Mouse (Mus musculus): ENCODE measurements at regions not wholly inside any gene's neighbourhood (a gene's known extent, or its start where the extent isn't known, plus 50 kb on each side); places are given as distances from the start of the nearest gene placed in this dataset.
"Not testable (repeated sequence)": the region's sequence is repeated elsewhere in the genome, so short reads cannot be mapped to it uniquely, and the experiment has no call there.

- peak; percentile 15 for DNase-seq
Observed at GRCm38 (mm10) chrX:50675356-50675755, 165.5 kb upstream of the Stk26 start.

DNA sequence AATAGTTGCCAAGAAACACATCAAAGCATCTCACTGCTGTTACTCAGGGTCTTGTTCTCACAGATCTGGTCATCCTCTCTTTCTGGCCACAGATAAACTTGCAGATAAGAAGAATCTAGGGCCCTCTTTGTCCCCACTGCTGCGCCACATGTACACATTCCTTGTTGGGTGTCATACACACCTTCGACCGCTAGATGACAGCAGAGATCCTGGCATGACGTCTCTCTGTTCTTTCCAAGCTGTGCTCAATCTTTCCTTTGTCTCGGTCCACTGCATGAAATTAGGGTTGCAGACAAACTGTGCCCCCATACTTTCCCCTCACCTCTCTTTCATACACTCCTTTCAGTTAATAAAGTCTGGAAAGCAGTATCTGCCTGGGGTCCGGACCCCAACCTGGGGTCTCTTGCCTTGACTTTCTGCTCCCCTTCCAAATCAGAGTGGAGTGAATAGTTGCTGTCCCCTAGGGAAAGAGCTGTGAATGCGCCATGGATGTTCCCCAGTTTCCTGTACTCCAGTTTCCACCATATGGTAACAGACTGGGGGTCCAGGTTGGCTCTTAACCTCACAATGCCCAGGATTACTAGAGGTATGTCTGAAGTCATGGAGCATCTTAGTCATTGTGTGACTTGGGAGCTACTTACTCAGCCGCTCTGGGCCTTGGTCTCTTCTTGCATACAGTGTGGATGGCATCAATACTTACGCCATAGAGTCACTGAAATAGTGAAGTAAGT is 182.8 kb upstream of the Stk26 start:
- peak; percentile 31 for DNase-seq

DNA sequence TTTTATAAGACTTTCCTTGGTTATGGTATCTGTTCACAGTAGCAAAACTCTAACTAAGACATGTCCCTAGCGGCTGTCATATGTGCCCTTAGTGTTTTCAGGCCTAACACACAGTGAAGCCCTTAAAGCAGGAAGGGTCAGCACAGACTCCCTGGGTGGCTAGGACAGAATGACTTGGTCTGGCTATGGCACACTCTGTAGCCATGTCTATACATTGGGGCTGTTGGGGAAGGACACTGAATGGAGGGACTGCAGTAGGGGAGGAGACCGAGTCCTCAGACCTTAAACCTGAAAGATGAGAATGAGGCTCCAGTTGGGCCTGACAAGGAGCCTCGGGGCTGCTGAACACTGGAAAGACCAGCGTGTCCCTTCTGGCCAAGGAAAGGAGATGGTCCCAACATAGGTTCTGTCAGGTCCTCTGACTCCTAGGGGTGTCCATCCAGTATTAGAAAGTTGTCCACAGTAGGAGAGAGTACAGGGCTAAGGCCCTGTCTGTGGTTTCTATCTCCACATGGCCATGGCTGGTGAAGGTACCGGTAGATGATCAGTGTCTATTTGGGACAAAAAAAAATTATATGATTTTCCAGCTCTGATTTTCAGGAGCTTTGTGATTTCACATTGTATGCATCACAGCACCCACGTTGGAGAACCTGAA is 183.5 kb upstream of the Stk26 start:
- no peak for DNase-seq

GRCm38 (mm10) chrX:50655380-50655779 is 185.5 kb upstream of the Stk26 start:
- DNase-seq = not testable (repeated sequence)

DNA sequence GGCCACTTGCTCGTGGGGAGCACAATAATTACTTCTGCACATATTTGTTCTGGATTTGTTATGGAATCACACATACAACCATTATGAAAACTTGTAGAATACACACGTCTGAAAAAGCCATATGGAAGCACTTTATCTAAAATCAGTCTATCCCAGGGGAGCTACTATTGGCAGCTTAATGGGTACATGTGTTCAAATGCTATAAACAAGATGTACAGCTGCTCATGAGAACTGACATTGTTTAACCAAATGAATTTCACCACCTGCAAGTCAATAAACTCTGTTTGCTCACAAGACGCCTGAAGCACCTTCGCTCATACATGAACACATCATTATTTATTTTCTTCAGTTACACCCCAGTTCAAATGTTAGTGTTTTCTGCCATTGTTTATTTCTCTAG is 199.5 kb upstream of the Stk26 start:
- DNase-seq = no peak

DNA sequence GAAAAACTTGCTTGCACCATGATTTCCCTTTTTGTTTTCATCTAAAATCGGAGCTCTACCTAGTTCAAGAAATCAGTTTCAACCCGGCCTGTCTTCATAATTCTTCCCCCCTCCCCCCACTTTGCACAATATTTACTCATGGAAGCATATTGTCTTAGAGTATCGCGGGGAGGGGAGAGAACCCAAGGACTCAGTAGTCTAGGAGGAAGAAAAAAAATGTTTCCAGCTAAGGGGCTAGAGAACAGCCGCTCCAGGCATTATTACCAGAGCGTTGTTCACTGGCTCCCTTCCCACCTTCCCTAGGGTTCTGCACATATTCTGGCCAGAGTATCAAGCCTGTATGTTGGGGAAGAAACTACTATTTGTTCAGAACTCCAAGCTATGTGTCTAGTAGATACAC is 205.2 kb upstream of the Stk26 start:
- DNase-seq = no peak

- peak; percentile 89 for DNase-seq
Observed at GRCm38 (mm10) chrX:50634842-50635615, 205.8 kb upstream of the Stk26 start.

DNA sequence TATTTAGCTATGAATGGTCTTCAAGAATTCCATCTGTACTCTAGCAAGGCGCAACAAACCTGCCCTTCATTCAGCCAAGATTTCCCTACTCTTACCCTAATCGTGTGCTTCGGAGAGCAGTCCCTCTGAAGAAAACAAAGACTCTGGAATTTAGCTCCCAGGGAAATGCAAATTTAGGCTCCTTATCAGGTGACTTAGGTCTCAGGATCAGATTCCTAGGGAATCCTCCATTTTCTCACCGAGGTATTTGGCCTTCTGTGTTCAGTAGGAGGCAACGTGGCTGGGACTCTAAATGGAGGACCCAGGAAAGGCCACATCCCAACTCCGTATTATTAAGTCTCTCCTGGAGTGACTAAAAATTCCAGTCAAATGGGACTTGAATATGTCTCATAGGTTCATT is 204.2 kb upstream of the Olfr1324 start:
- no peak for DNase-seq

DNA sequence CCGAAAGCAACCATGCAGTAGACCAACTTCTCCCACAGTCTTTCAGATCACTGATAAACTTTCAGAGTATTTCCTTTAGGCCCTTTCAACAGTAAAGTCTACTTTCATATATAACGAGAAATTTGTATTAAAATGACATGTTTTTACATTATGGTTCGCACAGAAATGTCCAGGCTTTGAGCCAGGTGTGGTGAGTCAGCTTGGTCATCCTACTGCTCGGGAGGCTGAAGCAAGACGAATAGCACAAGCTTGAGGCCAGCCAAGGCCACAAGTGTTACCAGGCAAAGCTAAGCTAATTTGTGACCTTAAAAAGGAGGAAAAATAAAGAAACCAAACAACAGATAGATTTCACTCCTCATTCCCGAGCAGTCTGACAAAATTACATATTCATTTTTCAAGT is 197.0 kb upstream of the Olfr1324 start:
- no peak for DNase-seq

- DNase-seq = no peak
Observed at GRCm38 (mm10) chrX:50622984-50623455, 194.7 kb upstream of the Olfr1324 start.

DNA sequence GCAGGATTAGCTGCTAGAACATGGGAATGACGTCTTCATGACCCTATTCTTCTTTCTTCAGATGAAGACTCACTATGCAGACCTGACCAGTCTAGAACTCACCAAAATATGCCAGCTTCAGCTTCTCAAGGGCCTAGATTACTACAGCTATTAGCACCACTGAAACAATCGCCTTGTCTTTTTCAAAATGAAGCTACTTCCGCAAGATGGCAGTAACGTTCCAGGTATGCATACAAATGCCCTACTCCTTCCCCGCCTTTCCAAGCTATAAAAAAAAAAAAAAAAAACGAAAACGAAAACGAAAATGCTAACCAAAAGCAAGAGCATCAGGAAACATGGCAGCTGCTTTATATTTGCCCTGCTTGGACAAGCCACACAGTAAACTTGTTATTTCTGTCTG is 192.6 kb upstream of the Olfr1324 start:
- no peak for DNase-seq

DNA sequence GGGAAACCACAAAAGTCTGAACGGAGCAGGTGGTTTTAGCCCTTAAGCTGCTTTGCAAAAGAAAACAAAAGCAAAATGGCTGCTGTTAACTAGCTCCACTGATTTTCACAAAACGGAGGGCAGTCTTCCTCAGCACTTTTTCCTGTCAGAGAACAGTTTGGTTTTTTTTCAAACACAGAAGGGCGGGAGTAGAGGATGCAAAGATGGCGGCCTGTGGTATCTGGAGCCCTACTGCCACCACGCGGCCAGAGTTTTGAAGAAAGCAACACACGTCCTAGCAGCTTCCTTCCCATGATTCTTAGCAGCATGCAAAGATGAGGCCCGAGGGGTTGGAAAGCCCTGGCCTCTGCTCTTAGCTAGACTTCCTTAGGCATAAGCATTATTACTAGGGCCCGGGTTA is 191.6 kb upstream of the Olfr1324 start:
- no peak for DNase-seq

DNA sequence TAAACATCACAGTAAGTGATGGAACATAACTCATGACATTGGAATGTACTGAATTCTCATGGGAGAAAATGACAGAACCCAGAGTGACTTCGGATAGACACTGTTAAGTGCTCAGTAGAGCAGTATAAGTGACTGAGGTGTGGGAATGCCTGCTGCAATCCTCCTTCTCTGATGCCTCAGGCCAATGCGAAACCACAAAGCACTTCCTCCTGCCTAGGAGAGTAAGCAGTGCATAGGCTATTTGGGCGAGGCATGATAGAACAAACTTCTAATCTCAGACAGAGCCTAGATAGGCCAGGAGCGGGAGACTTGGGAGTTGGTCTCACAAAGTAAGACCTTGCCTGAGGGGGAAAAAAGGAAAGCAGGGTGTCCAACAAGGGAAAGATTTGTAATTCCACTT is 190.6 kb upstream of the Olfr1324 start:
- DNase-seq = no peak

GRCm38 (mm10) chrX:50616920-50617319 is 188.6 kb upstream of the Olfr1324 start:
- not testable (repeated sequence) for DNase-seq

GRCm38 (mm10) chrX:50614874-50615273 is 186.6 kb upstream of the Olfr1324 start:
- DNase-seq = not testable (repeated sequence)

DNA sequence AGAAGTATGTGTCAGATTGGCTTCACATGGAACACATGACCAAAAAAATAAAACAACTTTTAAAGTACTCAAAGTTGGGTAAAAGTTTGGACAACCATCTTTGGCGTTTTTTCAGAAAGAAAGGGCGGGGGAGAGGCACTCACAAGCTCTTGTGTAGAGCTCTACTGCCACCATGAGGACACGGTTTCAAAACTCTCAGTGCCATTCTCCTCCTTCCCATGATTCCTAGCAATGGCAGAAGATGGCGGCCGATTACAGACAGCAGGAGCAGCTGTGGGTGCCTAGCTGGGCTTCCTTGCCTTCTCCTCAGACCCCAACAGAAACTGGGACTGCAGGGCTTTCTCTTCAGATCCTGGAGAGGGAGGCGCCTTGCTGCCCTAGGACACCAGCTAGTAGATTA is 186.1 kb upstream of the Olfr1324 start:
- DNase-seq = not testable (repeated sequence)

DNA sequence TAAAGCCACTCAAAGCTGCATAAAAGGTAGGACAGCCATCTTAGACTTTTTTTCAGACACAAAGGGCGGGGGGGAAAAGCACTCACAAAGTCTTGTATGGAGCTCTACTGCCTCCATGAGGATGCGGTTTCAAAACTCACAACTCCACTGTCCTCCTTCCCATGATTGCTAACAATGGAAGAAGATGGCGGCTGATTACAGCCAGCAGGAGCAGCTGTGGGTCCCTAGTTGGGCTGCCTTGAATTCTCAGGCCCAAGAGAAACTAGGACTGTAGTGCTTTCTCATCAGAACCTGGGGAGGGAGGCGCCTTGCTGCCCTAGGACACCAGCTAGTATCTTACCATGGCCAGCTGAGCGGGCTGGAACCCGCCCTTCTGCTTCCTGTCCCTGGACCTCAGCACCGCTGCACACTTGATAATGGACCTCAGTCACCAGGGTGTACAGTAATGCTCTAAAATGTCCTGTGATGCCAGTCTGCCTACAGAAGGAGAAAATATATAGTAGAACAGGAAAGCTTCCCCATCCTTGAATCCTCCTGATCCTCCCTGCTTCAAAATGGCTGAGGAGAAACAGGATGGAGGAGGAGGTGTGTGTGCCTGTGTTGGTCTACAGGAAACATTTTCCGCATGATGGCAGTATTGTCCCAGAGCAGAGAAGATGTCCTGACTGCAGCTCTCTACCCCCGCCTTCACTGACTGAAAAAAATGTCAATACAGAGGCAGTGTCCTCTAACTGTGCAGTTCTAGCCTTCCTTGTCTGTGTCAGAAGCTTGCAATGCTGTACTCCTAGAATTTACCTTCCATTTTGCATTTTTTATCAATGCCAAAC is 183.7 kb upstream of the Olfr1324 start:
- DNase-seq = no peak

DNA sequence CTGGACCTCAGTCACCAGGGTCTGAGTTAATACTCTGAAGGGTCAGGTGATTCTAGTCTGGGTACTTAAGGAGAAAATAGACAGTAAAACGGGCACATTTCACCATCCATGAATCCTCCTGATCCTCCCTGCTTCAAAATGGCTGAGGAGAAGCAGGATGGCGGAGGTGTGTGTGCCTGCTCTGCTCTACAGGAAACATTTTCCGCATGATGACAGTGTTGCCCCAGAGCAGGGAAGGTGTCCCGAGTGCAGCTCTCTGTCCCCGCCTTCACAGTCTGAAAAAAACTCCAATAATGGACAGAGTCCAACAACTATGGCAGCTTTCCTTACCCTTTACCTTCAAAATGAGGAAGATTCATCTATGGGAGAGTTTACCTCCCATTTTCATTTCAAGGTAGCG is 179.8 kb upstream of the Olfr1324 start:
- not testable (repeated sequence) for DNase-seq

- DNase-seq = no peak
Observed at GRCm38 (mm10) chrX:50607636-50608035, 179.3 kb upstream of the Olfr1324 start.

- not testable (repeated sequence) for DNase-seq
Observed at GRCm38 (mm10) chrX:50605517-50605916, 177.2 kb upstream of the Olfr1324 start.

- not testable (repeated sequence) for DNase-seq
Observed at GRCm38 (mm10) chrX:50604995-50605394, 176.7 kb upstream of the Olfr1324 start.

DNA sequence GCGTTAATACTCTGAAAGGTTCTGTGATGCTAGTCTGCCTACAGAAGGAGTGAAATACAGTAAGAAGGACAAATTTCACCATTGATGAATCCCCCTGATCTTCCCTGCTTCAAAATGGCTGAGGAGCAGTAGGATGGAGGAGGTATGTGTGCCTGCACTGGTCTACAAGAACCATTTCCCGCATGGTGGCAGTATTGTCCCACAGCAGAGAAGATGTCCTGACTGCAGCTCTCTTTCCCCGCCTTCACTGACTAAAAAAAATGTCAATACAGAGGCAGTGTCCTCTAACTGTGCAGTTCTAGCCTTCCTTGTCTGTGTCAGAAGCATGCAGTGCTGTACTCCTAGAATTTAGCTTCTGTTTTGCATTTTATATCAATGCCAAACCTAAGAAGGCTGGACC is 174.6 kb upstream of the Olfr1324 start:
- DNase-seq = not testable (repeated sequence)

DNA sequence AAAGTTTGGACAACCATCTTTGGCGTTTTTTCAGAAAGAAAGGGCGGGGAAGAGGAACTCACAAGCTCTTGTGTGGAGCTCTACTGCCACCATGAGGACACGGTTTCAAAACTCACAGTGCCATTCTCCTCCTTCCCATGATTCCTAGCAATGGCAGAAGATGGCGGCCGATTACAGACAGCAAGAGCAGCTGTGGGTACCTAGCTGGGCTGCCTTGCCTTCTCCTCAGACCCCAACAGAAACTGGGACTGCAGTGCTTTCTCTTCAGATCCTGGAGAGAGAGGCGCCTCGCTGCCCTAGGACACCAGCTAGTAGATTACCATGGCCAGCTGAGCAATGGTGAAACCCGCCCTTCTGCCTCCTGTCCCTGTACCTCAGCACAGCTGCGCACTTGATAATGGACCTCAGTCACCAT is 174.2 kb upstream of the Olfr1324 start:
- DNase-seq = not testable (repeated sequence)

Measured in kidney, adult 9 months (tissue).